Mouse (Mus musculus): ENCODE measurements around the gene Ano5. TPM values are rescaled to one million over a fixed set of nuclear protein-coding genes. Genes with fewer than 3 reads are reported as not detected.

Ano5 gene
- total RNA-seq (2017): not detected in 2 replicates

GRCm38 (mm10) chr7:51510671-51511651 lies at the start of gene Ano5:
Gene Ano5, plus strand, starts transcription at chr7:51511029.
- no peak for ATAC-seq (replicated peaks in 1 of 2; ENCODE audit: insufficient read depth in 1 of 2, low FRiP score in 2 of 2, low TSS enrichment in 1 of 2, low read depth in 1 of 2, poor library complexity in 2 of 2, severe bottlenecking in 2 of 2)

GRCm38 (mm10) chr7:51499396-51499795 lies 11.4 kb upstream of the Ano5 start:
- no peak for ATAC-seq (replicated peaks in 1 of 2; ENCODE audit: insufficient read depth in 1 of 2, low FRiP score in 2 of 2, low TSS enrichment in 1 of 2, low read depth in 1 of 2, poor library complexity in 2 of 2, severe bottlenecking in 2 of 2)

GRCm38 (mm10) chr7:51503940-51504339 lies 6.9 kb upstream of the Ano5 start:
- no peak for ATAC-seq (replicated peaks in 1 of 2; ENCODE audit: insufficient read depth in 1 of 2, low FRiP score in 2 of 2, low TSS enrichment in 1 of 2, low read depth in 1 of 2, poor library complexity in 2 of 2, severe bottlenecking in 2 of 2)

- ATAC-seq (replicated peaks in 1 of 2; ENCODE audit: insufficient read depth in 1 of 2, low FRiP score in 2 of 2, low TSS enrichment in 1 of 2, low read depth in 1 of 2, poor library complexity in 2 of 2, severe bottlenecking in 2 of 2): no peak
Observed at GRCm38 (mm10) chr7:51510147-51510546, 682 bp upstream of the Ano5 start.

GRCm38 (mm10) chr7:51539344-51539743 lies 28.5 kb downstream of the Ano5 start:
- ATAC-seq (replicated peaks in 1 of 2; ENCODE audit: insufficient read depth in 1 of 2, low FRiP score in 2 of 2, low TSS enrichment in 1 of 2, low read depth in 1 of 2, poor library complexity in 2 of 2, severe bottlenecking in 2 of 2): no peak

- ATAC-seq (replicated peaks in 1 of 2; ENCODE audit: insufficient read depth in 1 of 2, low FRiP score in 2 of 2, low TSS enrichment in 1 of 2, low read depth in 1 of 2, poor library complexity in 2 of 2, severe bottlenecking in 2 of 2): no peak
Observed at GRCm38 (mm10) chr7:51540736-51541135, 29.9 kb downstream of the Ano5 start.

GRCm38 (mm10) chr7:51600021-51600420 lies 89.2 kb downstream of the Ano5 start:
- ATAC-seq (replicated peaks in 1 of 2; ENCODE audit: insufficient read depth in 1 of 2, low FRiP score in 2 of 2, low TSS enrichment in 1 of 2, low read depth in 1 of 2, poor library complexity in 2 of 2, severe bottlenecking in 2 of 2): no peak

GRCm38 (mm10) chr7:51603741-51604140 lies 92.9 kb downstream of the Ano5 start:
- ATAC-seq (replicated peaks in 1 of 2; ENCODE audit: insufficient read depth in 1 of 2, low FRiP score in 2 of 2, low TSS enrichment in 1 of 2, low read depth in 1 of 2, poor library complexity in 2 of 2, severe bottlenecking in 2 of 2): no peak

- ATAC-seq (replicated peaks in 1 of 2; ENCODE audit: insufficient read depth in 1 of 2, low FRiP score in 2 of 2, low TSS enrichment in 1 of 2, low read depth in 1 of 2, poor library complexity in 2 of 2, severe bottlenecking in 2 of 2): no peak
Observed at GRCm38 (mm10) chr7:51614404-51614803, 103.6 kb downstream of the Ano5 start.

- no peak for ATAC-seq (replicated peaks in 1 of 2; ENCODE audit: insufficient read depth in 1 of 2, low FRiP score in 2 of 2, low TSS enrichment in 1 of 2, low read depth in 1 of 2, poor library complexity in 2 of 2, severe bottlenecking in 2 of 2)
Observed at GRCm38 (mm10) chr7:51617941-51618340, 107.1 kb downstream of the Ano5 start.

- ATAC-seq (replicated peaks in 1 of 2; ENCODE audit: insufficient read depth in 1 of 2, low FRiP score in 2 of 2, low TSS enrichment in 1 of 2, low read depth in 1 of 2, poor library complexity in 2 of 2, severe bottlenecking in 2 of 2): no peak
Observed at GRCm38 (mm10) chr7:51618412-51618811, 107.6 kb downstream of the Ano5 start.

- no peak for ATAC-seq (replicated peaks in 1 of 2; ENCODE audit: insufficient read depth in 1 of 2, low FRiP score in 2 of 2, low TSS enrichment in 1 of 2, low read depth in 1 of 2, poor library complexity in 2 of 2, severe bottlenecking in 2 of 2)
Observed at GRCm38 (mm10) chr7:51619977-51620376, 109.1 kb downstream of the Ano5 start.

GRCm38 (mm10) chr7:51621694-51622145 lies 110.9 kb downstream of the Ano5 start, which contains the start of gene Slc17a6:
Gene Slc17a6, plus strand, starts transcription at chr7:51622006.
- peak; percentile 22 to 64; a peak in 1 of 4 replicates for ATAC-seq (replicated peaks in 1 of 2; ENCODE audit: insufficient read depth in 1 of 2, low FRiP score in 2 of 2, low TSS enrichment in 1 of 2, low read depth in 1 of 2, poor library complexity in 2 of 2, severe bottlenecking in 2 of 2)

GRCm38 (mm10) chr7:51622196-51622595 lies 111.4 kb downstream of the Ano5 start:
- no peak for ATAC-seq (replicated peaks in 1 of 2; ENCODE audit: insufficient read depth in 1 of 2, low FRiP score in 2 of 2, low TSS enrichment in 1 of 2, low read depth in 1 of 2, poor library complexity in 2 of 2, severe bottlenecking in 2 of 2)

- ATAC-seq (replicated peaks in 1 of 2; ENCODE audit: insufficient read depth in 1 of 2, low FRiP score in 2 of 2, low TSS enrichment in 1 of 2, low read depth in 1 of 2, poor library complexity in 2 of 2, severe bottlenecking in 2 of 2): no peak
Observed at GRCm38 (mm10) chr7:51622666-51623065, 111.8 kb downstream of the Ano5 start.

- ATAC-seq (replicated peaks in 1 of 2; ENCODE audit: insufficient read depth in 1 of 2, low FRiP score in 2 of 2, low TSS enrichment in 1 of 2, low read depth in 1 of 2, poor library complexity in 2 of 2, severe bottlenecking in 2 of 2): no peak
Observed at GRCm38 (mm10) chr7:51624336-51624897, 113.6 kb downstream of the Ano5 start.

GRCm38 (mm10) chr7:51625161-51625560 lies 114.3 kb downstream of the Ano5 start:
- ATAC-seq (replicated peaks in 1 of 2; ENCODE audit: insufficient read depth in 1 of 2, low FRiP score in 2 of 2, low TSS enrichment in 1 of 2, low read depth in 1 of 2, poor library complexity in 2 of 2, severe bottlenecking in 2 of 2): 0 out of 4 replicates have a peak, but pooled peaks of 1 of the 2 experiments have one; percentile 14

GRCm38 (mm10) chr7:51625591-51626255 lies 114.9 kb downstream of the Ano5 start:
- ATAC-seq (replicated peaks in 1 of 2; ENCODE audit: insufficient read depth in 1 of 2, low FRiP score in 2 of 2, low TSS enrichment in 1 of 2, low read depth in 1 of 2, poor library complexity in 2 of 2, severe bottlenecking in 2 of 2): no peak

Data from hematopoietic stem cell, adult 5-6 weeks (primary cell).